Comparison of ENCODE assay signal across 30 mouse cellular contexts in genomic region chr3:49814401-49814800, GRCm38 (mm10). TPM values are rescaled to one million over a fixed set of nuclear protein-coding genes. Genes with fewer than 3 reads are reported as not detected.
DNase-seq lines count a peak whose midpoint lies in the region; ATAC-seq lines count a peak whose summit lies in the region.
"Had no signal": no experiment of that assay in that cellular context is flagged by ENCODE, and none has a peak within 500 bp of the region (broad histone marks: within the 10 kb centered on the region; RNA-seq: fewer than 3 reads in every experiment).

No protein-coding gene starts in this region.

- H3K27ac ChIP-seq in embryonic facial prominence, embryonic 14.5 days (replicated peaks; ENCODE audit: low read depth, low read length): no peak overlapping the region
- no peak overlapping the region for H3K27ac ChIP-seq in embryonic facial prominence, embryonic 10.5 days (replicated peaks)
- H3K27ac ChIP-seq in kidney, embryonic 15.5 days: no peak overlapping the region
- H3K27ac ChIP-seq in lung, embryonic 16.5 days (ENCODE audit: low read length): no peak overlapping the region
- no peak overlapping the region for H3K27ac ChIP-seq in midbrain, embryonic 10.5 days (replicated peaks)
- H3K27ac ChIP-seq: embryonic facial prominence, embryonic 13.5 days; gastrocnemius, adult 2 months; heart, embryonic 13.5 days; hindbrain, embryonic 10.5 days; hindbrain, embryonic 15.5 days; midbrain, embryonic 12.5 days; neural tube, embryonic 13.5 days; stomach, postnatal 0 days had no signal

- no peak overlapping the region for H3K4me2 ChIP-seq in embryonic facial prominence, embryonic 14.5 days (ENCODE audit: low read depth, low read length)
- no peak overlapping the region for H3K4me2 ChIP-seq in kidney, embryonic 15.5 days
- H3K4me2 ChIP-seq in lung, embryonic 16.5 days (ENCODE audit: low read depth, low read length): no peak overlapping the region
- H3K4me2 ChIP-seq: embryonic facial prominence, embryonic 13.5 days; heart, embryonic 13.5 days; hindbrain, embryonic 15.5 days; midbrain, embryonic 12.5 days; neural tube, embryonic 13.5 days had no signal

- DNase-seq in embryonic facial prominence, embryonic 14.5 days (ENCODE audit: low spot score): peak; percentile 44
- no peak for DNase-seq in embryonic facial prominence, embryonic 10.5 days (ENCODE audit: low spot score)
- peak; percentile 30 for DNase-seq in kidney, postnatal 10 days
- DNase-seq in lung, postnatal 14 days: no peak
- peak; percentile 27 for DNase-seq in lung, postnatal 36 days
- DNase-seq in midbrain, embryonic 10.5 days (ENCODE audit: low spot score): no peak
- DNase-seq: adrenal gland, postnatal 14 days; cerebellum, adult 18-20 months; cerebellum, postnatal 10 days; gastrocnemius, adult 2 months; gastrocnemius, postnatal 36 days; heart, postnatal 14 days; layer of hippocampus, adult 9-11 months; liver; right cerebral cortex, postnatal 4 days; thymus, adult 18-20 months; thymus, postnatal 25 days had no signal

- H3K9me3 ChIP-seq in embryonic facial prominence, embryonic 14.5 days (ENCODE audit: control insufficient read depth, low read length): no peaks in the 10 kb centered on the region
- H3K9me3 ChIP-seq in embryonic facial prominence, embryonic 10.5 days: no peaks in the 10 kb centered on the region
- H3K9me3 ChIP-seq in kidney, embryonic 15.5 days (replicated peaks): no peaks in the 10 kb centered on the region
- H3K9me3 ChIP-seq in lung, embryonic 16.5 days (ENCODE audit: control insufficient read depth, low read length): no peaks in the 10 kb centered on the region
- H3K9me3 ChIP-seq in midbrain, embryonic 10.5 days (replicated peaks): no peaks in the 10 kb centered on the region
- H3K9me3 ChIP-seq: embryonic facial prominence, embryonic 13.5 days; heart, embryonic 13.5 days; hindbrain, embryonic 10.5 days; hindbrain, embryonic 15.5 days; midbrain, embryonic 12.5 days; neural tube, embryonic 13.5 days had no signal

- H3K4me1 ChIP-seq in embryonic facial prominence, embryonic 14.5 days (ENCODE audit: control insufficient read depth, insufficient read depth, low read length): no peaks in the 10 kb centered on the region
- H3K4me1 ChIP-seq in embryonic facial prominence, embryonic 10.5 days: no peaks in the 10 kb centered on the region
- no peaks in the 10 kb centered on the region for H3K4me1 ChIP-seq in kidney, embryonic 15.5 days
- no peaks in the 10 kb centered on the region for H3K4me1 ChIP-seq in lung, embryonic 16.5 days (replicated peaks; ENCODE audit: control insufficient read depth, insufficient read depth, low read length)
- no peaks in the 10 kb centered on the region for H3K4me1 ChIP-seq in midbrain, embryonic 10.5 days
- H3K4me1 ChIP-seq: heart, embryonic 13.5 days; hindbrain, embryonic 10.5 days; hindbrain, embryonic 15.5 days; midbrain, embryonic 12.5 days; neural tube, embryonic 13.5 days had no signal

- no peaks in the 10 kb centered on the region for H3K36me3 ChIP-seq in embryonic facial prominence, embryonic 14.5 days (ENCODE audit: control insufficient read depth, insufficient read depth, low read length)
- no peaks in the 10 kb centered on the region for H3K36me3 ChIP-seq in embryonic facial prominence, embryonic 10.5 days (replicated peaks)
- no peaks in the 10 kb centered on the region for H3K36me3 ChIP-seq in kidney, embryonic 15.5 days
- no peaks in the 10 kb centered on the region for H3K36me3 ChIP-seq in lung, embryonic 16.5 days (ENCODE audit: control insufficient read depth, insufficient read depth, low read length)
- H3K36me3 ChIP-seq in midbrain, embryonic 10.5 days: no peaks in the 10 kb centered on the region
- H3K36me3 ChIP-seq: embryonic facial prominence, embryonic 13.5 days; heart, embryonic 13.5 days; hindbrain, embryonic 10.5 days; hindbrain, embryonic 15.5 days; midbrain, embryonic 12.5 days; neural tube, embryonic 13.5 days had no signal

- H3K27me3 ChIP-seq in embryonic facial prominence, embryonic 14.5 days (replicated peaks; ENCODE audit: control insufficient read depth, insufficient read depth, low read length): no peaks in the 10 kb centered on the region
- no peaks in the 10 kb centered on the region for H3K27me3 ChIP-seq in embryonic facial prominence, embryonic 10.5 days (replicated peaks; ENCODE audit: low read depth, poor library complexity, severe bottlenecking)
- H3K27me3 ChIP-seq in kidney, embryonic 15.5 days: no peaks in the 10 kb centered on the region
- H3K27me3 ChIP-seq in lung, embryonic 16.5 days (ENCODE audit: control insufficient read depth, insufficient read depth, low read depth, low read length): no peaks in the 10 kb centered on the region
- H3K27me3 ChIP-seq in midbrain, embryonic 10.5 days (ENCODE audit: low read depth, poor library complexity, severe bottlenecking): no peaks in the 10 kb centered on the region
- H3K27me3 ChIP-seq: embryonic facial prominence, embryonic 13.5 days; heart, embryonic 13.5 days; hindbrain, embryonic 15.5 days; midbrain, embryonic 12.5 days; neural tube, embryonic 13.5 days had no signal

- no peak overlapping the region for H3K4me3 ChIP-seq in embryonic facial prominence, embryonic 14.5 days (ENCODE audit: low read depth, low read length)
- H3K4me3 ChIP-seq in embryonic facial prominence, embryonic 10.5 days: no peak overlapping the region
- no peak overlapping the region for H3K4me3 ChIP-seq in kidney, embryonic 15.5 days (replicated peaks)
- no peak overlapping the region for H3K4me3 ChIP-seq in lung, embryonic 16.5 days (ENCODE audit: low read length)
- H3K4me3 ChIP-seq in midbrain, embryonic 10.5 days: no peak overlapping the region
- H3K4me3 ChIP-seq: embryonic facial prominence, embryonic 13.5 days; erythroblast, embryonic 14.5 days; gastrocnemius, adult 2 months; heart, embryonic 13.5 days; hindbrain, embryonic 10.5 days; hindbrain, embryonic 15.5 days; midbrain, embryonic 12.5 days; neural tube, embryonic 13.5 days had no signal

- H3K9ac ChIP-seq in embryonic facial prominence, embryonic 14.5 days (ENCODE audit: low read depth, low read length): no peak overlapping the region
- H3K9ac ChIP-seq in kidney, embryonic 15.5 days: no peak overlapping the region
- no peak overlapping the region for H3K9ac ChIP-seq in lung, embryonic 16.5 days (ENCODE audit: low read length)
- H3K9ac ChIP-seq: embryonic facial prominence, embryonic 13.5 days; heart, embryonic 13.5 days; hindbrain, embryonic 15.5 days; midbrain, embryonic 12.5 days; neural tube, embryonic 13.5 days had no signal

- no peak for ATAC-seq in embryonic facial prominence, embryonic 14.5 days (ENCODE audit: low read depth)
- no peak for ATAC-seq in kidney, embryonic 15.5 days (replicated peaks; ENCODE audit: low FRiP score)
- peak; percentile 51; the same call in 1 of the 2 replicates for ATAC-seq in lung, embryonic 16.5 days (ENCODE audit: low read depth)
- ATAC-seq: CD4-positive, CD25-positive, alpha-beta regulatory T cell, adult 4 months; forebrain, embryonic 16.5 days; inflammation-experienced regulatory T-cells, adult 6 months had no signal

- 54% methylated on average over 5 of the region's 5 CpGs for WGBS in embryonic facial prominence, embryonic 14.5 days
- 70% methylated on average over 5 of the region's 5 CpGs for WGBS in embryonic facial prominence, embryonic 10.5 days
- WGBS in kidney, embryonic 15.5 days: 49% methylated on average over 5 of the region's 5 CpGs
- 41% methylated on average over 5 of the region's 5 CpGs for WGBS in lung, embryonic 16.5 days
- 77% methylated on average over 5 of the region's 5 CpGs for WGBS in midbrain, embryonic 10.5 days

RNA-seq across cellular contexts. Expression of gene Pcdh18, which starts 57.3 kb away (rescaled TPM):
- polyA plus RNA-seq in embryonic facial prominence, embryonic 14.5 days (2014; fragmentation: Nextera tagmentation; extraction: Ambion mirVana): 82.4 and 98.9 TPM in 2 replicates
- polyA plus RNA-seq in embryonic facial prominence, embryonic 10.5 days (2016; fragmentation: Nextera tagmentation; extraction: Ambion mirVana): 73.7 and 82.8 TPM in 2 replicates
- 46.9 and 48.0 TPM in 2 replicates for polyA plus RNA-seq in kidney, embryonic 15.5 days (2015; fragmentation: Nextera tagmentation; extraction: Ambion mirVana)
- 46.8 and 56.7 TPM in 2 replicates for polyA plus RNA-seq in lung, embryonic 16.5 days (2015; fragmentation: Nextera tagmentation; extraction: Ambion mirVana)
- polyA plus RNA-seq in midbrain, embryonic 10.5 days (2016; fragmentation: Nextera tagmentation; extraction: Ambion mirVana): 59.1 and 71.5 TPM in 2 replicates
- polyA plus RNA-seq: CD4-positive, CD25-positive, alpha-beta regulatory T cell, adult 4 months; erythroblast, embryonic 14.5 days; inflammation-experienced regulatory T-cells, adult 6 months had no signal

Comparison
In these comparisons a context has a peak if more than half of its experiments do, and no peak if none do; other contexts are left out.
1. DNase-seq: peak in embryonic facial prominence, embryonic 14.5 days (single experiment), kidney, postnatal 10 days (single experiment) and lung, postnatal 36 days (single experiment); none in embryonic facial prominence, embryonic 10.5 days (single experiment), lung, postnatal 14 days (single experiment) and midbrain, embryonic 10.5 days (single experiment).